Mouse (Mus musculus) T-helper 2 cell (primary cell): Measurements from ENCODE around the gene Mettl26.

Experiments used
- in situ Hi-C: fragments of 300-600 bp; cut with MboI, MseI; formaldehyde crosslinking; loops from one replicate; pipeline ENCODE4 v1.15.1; 2025; ENCODE audit warnings: high pct_unique_total_duplicates

The Mettl26 gene

DNA sequence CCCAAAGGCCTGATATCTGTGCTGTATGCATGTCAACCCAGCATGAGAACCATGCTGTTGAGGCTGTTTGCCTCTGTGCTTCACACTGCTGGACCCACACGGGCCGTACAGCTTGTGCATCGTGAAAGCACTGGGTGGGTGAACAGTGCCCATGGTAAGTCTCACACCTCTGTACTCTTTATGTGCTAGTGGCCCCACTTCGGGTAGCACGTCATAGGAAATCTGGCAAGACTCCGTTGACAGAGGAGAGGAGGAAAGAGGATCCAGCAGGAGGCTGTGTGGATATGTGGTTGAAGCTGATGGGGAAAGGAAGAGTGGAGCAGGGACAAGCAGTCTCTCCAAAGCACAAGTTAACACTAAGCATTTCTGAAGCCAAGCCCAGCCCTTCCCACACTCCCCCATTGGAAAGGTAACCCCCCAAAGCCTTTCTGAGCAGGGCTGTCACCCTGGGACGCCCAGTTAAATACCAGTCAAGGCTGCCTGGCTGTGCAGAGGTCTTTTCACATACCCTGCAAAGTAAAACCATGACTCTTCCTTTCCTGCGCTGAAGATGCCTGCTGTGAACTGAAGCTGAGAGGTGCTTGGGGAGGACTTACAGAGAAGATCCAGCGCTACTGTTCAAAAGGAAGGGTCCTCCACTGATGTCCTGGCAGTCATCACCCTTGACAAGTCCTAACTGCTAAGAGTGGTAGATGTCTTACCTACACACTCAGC is 43.3 kb downstream of the Mettl26 start:
- in situ Hi-C loops, result no loop called here

GRCm38 (mm10) chr17:25919144-25919785 is 44.4 kb downstream of the Mettl26 start, which contains the start of gene Rab40c:
TSS of gene Rab40c (minus strand) at chr17:25919727.
- in situ Hi-C loops, result no loop called here

DNA sequence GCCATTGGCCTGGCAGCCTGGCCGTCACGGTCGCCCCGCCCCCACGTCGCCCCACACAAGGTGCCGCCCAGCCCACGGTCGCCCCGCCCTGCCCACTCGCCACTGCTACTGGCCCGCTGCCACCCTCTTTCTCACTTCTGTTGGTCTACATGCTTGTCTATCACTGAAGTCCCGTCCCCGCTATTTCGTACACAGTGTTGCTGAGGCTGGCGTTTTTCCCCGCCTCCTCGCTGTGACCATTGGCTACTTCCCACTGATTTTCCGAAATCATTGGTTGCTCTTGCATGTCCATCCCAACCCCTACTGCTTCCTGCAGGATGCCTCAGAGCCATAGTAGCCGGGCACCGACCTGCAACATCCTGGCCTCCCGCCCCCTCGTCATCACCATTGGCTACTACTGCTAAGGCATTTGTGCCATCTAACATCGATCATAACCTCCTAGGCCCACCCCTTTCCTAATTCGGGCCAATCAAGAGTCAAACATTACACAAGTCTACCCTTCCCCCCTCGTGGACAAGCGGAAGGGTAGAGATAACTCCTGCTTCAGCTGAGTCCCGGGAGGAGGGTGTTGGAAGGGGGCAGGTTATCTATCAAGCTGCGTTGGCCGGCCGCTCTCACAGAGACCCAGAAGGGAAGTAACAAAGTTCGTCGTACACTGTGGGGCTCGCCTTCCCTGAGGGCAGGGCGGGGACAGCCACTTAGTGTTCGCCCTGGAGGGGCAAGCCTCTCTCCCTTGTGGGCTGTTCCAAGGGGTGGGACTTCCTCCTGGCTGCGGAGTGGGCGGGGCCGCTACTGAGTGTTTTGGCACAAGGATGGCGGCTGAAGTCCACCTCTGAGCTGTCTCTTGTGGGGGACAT is 45.1 kb downstream of the Mettl26 start:
- in situ Hi-C loops, result loop anchor here (5.0 kb wide), 1 partner anchor 193 kb away; the partner anchor contains the start of genes Chtf18 and Rpusd1

DNA sequence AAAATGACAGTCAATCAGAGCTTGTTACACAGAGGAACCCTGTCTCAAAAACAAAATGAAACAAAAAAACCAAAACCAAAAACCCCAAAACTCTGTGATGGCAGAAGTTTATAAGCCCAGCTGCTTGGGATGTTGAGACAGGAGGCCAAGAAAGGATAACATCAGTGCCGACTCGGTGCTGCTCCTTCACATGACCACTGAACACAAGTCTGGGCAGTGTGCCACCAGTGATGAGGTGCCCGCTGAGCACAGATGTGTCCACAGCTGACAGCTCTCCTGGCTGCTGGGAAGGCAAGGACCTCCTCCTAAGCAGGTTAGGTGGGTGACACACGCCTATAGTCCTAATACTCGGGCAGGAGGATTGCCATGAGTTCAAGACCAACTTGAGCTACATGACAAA is 47.2 kb downstream of the Mettl26 start:
- in situ Hi-C loops, result loop anchor here (5.0 kb wide), 1 partner anchor 195 kb away; the partner anchor contains the start of genes Chtf18 and Rpusd1

DNA sequence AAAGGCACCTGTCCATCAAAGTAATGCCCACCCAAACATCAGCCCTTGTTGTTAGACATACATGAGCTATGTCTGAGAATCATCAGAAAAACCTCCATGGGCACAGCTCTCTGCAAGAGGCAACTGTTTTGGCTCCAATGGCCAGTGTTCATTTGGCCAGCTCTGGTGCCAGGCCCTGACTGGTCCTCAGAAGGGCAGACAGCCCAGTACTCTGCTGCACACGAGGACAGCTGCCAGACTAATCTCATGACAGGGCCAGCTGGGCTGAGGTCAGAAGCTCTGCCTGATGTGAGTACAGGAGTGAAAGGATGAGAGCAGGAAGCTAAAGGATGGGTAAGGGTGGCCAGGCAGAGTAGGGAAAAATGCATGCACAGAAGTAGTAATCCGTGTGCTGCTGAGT is 50.5 kb downstream of the Mettl26 start:
- in situ Hi-C loops, result no loop called here
